Mouse (Mus musculus): Measurements from ENCODE around the gene Gm8439. TPM values are rescaled to one million over a fixed set of nuclear protein-coding genes. Genes with fewer than 3 reads are reported as not detected.
A peak's percentile ranks its signal among the peaks of the same experiment; 100 is the strongest.
"Not testable (repeated sequence)": the region's sequence is repeated elsewhere in the genome, so short reads cannot be mapped to it uniquely, and the experiment has no call there.

Gm8439 gene
- total RNA-seq (2015; ENCODE audit: low replicate concordance) (not detected in 2 replicates), total RNA-seq (2017; ENCODE audit: low replicate concordance) (not detected in 2 replicates)

DNA sequence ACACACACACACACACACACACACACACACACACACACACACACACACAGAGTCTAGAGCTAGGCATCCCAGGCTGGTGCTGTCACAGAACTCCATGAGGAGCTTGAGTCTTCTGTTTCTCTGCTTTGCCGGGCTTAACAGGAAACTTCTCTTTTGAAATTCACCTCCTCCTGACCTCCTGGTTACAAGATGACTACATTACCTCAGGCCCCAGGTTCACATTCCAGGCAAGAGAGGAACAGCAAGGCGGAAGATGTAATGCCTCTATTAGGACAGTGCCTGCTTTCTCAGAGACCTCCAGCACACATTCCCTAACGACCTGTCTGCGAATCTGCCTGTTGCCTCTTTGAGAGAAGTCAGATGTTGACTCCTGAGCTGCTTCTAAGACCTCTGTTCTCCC, at the start of gene Gm8439:
TSS of gene Gm8439 (plus strand) at position 301 of the 400 bp plus-strand sequence.
- no peak for ATAC-seq (replicated peaks; ENCODE audit: low FRiP score, poor library complexity, severe bottlenecking)

DNA sequence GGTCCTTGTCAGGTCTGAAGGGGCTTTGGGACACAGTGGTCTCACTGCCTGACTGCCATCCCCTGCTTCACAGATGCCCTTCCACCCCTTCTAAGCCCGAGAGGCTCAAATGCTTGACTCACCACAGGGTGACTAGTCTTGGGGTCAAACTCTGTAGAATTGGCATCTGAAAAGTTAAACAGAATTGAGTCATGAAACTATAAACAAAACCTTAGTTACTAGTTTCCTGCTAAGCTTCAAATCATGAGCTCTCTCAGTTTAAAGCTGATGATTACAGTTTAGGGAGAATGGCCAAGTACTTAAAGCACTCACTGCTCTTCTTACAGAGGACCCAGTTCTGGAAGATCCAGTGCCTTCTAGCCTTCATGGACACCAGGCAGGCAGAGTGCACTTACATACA, 43.6 kb upstream of the Gm8439 start:
- ATAC-seq (replicated peaks; ENCODE audit: low FRiP score, poor library complexity, severe bottlenecking), result no peak

DNA sequence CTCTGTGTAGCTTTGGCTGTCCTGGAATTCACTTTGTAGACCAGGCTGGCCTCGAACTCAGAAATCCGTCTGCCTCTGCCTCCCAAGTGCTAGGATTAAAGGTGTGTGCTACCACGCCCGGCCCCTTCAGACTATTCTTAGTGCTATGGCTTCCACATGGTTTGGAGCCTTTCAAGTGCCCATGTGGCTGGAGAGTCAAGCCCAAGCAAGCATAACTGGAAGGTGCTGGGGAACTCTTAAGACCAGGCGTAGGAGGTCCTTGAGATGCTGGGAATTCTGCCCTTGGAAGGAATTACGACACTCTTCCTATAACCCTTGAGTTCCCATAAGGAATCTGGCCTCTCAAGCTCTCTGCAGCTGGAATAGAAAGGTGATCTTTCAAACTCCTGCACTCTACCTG, 32.0 kb upstream of the Gm8439 start:
- no peak for ATAC-seq (replicated peaks; ENCODE audit: low FRiP score, poor library complexity, severe bottlenecking)

DNA sequence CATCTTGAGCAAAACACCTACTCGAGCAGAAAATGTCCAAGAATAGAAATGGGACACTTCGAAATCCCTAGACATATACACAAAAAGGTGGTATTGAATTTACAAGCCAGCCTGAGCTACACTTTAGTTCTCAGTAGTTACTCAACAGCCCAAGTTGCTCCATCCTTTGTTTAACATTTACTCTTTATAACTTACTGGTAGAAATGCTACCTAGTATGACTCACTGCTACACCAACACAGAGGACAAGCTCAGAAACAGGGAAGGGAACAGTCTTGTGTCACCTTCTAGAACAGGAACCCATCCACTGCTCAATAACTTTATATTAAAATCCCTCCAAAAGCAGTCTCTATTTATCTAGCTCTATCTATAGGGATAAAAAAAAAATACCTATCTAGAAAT, 22.8 kb upstream of the Gm8439 start:
- no peak for ATAC-seq (replicated peaks; ENCODE audit: low FRiP score, poor library complexity, severe bottlenecking)

DNA sequence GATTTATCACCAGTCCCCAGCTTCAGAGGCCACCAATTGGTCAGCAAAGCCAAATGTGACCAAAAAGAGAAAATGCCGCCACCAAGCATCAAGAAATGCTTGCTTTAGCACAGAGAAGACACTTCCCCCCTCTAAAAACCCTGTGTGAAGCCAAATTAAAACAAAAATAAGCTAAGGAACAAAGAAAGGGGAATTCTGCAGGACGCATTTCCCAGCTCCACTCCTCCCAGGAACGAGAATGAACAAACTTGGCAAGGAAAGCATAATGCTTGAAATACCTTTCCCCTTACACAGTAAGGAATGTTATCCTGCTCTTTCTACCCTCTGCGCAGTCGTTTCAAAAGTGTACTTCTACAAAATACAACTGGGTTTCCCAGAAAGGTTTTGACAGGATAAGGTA, 20.5 kb upstream of the Gm8439 start:
- no peak for ATAC-seq (replicated peaks; ENCODE audit: low FRiP score, poor library complexity, severe bottlenecking)

DNA sequence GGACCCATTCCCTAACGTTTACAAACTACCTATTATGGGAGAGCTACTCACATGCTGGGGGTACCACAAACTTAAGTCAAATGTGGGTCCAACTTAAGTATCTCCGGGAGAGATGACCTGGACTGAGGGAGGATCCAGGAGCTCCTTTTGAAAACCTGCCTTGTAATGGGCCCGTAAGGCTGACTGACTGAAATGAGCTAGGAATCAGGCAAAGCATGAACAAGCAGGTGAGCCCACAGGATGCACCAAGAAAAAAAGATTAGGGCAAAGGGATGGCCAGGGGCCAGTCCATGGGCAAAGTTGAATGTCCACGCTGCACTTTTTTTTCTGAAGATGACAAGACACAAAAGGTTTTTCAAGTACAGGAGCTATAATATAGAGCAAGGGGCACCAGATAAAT, 19.5 kb upstream of the Gm8439 start:
- peak; percentile 33; the same call in 1 of the 2 replicates for ATAC-seq (replicated peaks; ENCODE audit: low FRiP score, poor library complexity, severe bottlenecking)

DNA sequence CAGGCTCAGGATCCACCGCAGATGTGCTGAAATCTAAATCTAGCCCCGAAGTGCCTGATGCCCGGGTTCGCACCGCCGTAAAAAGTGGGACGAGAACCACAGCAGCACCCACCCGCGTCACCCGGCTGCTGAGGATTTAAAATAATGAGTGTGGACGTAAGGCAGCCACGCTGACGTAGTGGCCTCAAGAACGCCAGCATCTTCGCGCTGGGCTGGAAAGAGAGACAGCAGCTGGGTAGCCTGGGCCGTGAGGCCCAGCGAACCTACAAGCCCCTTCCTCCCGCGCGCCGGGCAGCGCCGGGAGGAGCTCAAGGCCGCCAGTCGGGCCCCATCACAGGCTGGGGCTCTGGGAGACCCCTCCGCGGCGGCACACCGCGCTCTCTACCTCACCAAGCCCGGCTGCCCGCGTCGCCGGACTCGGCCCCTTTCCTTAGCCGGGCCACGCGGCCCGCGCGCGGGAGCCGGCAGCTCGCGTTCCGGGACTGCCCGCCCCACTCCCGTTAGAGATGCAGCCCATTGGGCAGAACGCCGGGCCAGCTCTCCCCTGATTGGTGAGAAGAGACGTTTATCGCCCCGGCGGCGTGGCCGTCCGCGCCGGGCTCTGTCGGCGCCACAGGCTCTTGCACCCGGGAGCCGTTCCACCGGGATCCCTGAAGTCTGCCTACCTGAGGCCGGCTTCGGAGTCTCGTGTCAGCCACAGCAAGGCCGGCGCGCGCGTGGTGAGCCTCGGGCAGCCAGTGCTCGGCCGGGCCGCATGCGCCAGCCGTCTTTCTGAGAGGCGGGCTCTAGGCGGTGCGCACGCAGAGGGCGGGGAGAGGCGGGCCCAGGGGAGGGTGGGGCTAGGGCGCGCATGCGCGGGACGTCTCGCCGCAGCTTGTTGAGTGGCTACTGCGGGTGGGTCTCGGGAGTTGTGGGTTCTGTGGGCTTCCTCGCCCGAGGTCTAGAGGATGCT, 18.8 kb upstream of the Gm8439 start, which contains the start of gene Ctps:
TSS of gene Ctps (minus strand) at position 791 of the 952 bp plus-strand sequence.
- ATAC-seq (replicated peaks; ENCODE audit: low FRiP score, poor library complexity, severe bottlenecking), result peak; percentile 91

DNA sequence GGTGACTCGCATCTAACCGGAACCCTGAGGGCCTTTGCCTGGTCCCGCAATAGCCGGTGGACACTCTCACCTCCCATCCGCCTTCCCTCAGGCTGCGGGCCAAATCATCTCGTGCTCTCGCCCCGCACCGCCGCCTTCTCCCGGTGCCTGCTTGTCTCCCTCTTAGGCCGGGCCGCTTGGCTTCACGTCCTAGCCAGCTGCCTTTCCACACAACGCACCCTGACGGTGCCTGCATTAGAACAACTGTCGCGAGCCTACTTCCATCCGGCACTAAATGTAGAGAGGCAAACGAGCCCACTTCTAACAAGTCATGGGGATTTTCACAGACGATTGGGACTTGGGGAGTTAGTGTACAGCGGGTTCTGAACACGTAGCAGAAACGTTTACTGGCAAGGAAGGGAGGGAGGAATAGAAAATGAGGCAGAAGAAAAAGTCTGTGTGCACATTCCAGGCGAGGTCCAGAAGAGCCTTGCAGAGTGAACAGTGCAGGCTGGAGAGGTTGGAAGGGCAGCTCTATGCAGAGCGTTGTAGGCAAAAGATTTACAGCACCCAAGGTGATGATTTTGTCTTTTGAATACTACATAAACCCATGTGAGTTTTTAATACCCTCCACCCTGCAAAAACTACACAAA, 18.0 kb upstream of the Gm8439 start:
- ATAC-seq (replicated peaks; ENCODE audit: low FRiP score, poor library complexity, severe bottlenecking), result peak; percentile 78

DNA sequence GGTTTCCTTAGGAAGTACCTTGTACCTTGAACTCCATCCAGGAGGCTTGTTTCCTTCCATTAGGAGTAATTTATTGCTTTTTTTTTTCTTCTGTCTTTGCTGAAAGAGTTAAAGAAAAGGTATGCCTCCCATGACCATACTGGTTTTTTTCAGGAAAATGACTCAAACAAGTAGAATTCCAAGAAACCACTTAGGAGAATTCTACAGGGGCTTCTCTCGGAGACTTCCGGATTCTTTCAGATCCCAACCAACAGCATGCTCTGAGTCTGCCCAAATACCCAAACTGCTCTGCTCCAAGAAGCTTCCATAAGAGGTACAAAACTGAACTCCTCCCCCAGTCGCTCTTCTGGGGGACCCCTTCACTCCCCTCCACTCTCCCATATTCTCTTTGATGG, 17.5 kb upstream of the Gm8439 start:
- ATAC-seq (replicated peaks; ENCODE audit: low FRiP score, poor library complexity, severe bottlenecking), result no peak

DNA sequence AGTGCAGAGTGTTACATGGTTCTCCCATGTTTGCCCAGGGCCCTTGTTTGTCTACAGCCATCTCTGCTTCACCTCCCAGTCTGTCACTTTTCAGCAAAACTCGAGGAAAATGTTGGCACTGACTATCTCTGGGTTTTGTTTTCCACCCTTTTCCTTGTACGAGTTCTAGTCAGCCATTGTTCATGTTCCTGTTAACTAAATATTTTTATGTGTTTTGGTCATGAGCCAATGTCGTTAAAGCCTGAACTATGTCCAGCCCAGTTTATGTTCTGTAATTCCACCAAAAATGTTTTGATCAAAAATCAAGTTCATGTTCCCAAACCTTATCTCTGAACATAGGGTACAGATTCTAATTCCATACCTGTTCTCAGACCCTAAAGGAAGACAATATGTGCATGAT, 16.9 kb upstream of the Gm8439 start:
- no peak for ATAC-seq (replicated peaks; ENCODE audit: low FRiP score, poor library complexity, severe bottlenecking)

DNA sequence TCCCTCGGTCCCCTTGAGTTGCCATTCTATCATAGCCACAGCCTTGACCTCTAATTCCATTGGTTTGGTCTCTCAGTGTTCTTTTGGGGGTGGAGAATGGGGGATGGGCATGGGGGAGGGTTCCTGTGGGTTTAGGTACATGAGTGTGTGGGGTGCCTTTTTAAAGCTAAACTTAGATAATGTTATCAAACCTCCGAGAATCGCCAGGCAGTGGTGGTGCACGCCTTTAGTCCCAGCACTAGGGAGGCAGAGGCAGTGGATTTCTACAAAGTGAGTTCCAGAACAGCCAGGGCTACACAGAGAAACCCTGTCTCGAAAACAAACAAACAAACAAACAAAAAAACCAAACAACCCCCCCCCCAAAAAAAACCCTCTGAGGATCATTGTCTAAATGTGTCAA, 7.7 kb upstream of the Gm8439 start:
- no peak for ATAC-seq (replicated peaks; ENCODE audit: low FRiP score, poor library complexity, severe bottlenecking)

DNA sequence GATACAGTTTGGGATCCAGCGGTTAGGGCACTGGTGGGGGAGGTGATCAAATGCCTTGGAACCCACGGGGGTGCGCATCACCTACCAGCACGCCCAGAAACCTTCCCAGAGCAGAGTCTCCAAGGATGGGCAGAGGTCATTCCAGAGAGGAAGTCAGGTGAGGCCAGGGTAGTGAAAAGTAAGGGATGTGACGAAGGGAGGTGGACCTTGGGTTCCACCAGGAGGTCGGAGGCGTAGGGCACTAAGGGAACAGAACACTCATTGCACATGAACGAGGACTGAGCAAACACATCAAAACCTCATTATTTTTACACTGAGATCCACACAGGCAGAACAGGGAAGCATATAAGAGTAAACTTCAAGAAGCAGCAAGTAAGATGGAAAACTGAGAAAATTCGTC, 6.8 kb upstream of the Gm8439 start:
- ATAC-seq (replicated peaks; ENCODE audit: low FRiP score, poor library complexity, severe bottlenecking), result no peak

DNA sequence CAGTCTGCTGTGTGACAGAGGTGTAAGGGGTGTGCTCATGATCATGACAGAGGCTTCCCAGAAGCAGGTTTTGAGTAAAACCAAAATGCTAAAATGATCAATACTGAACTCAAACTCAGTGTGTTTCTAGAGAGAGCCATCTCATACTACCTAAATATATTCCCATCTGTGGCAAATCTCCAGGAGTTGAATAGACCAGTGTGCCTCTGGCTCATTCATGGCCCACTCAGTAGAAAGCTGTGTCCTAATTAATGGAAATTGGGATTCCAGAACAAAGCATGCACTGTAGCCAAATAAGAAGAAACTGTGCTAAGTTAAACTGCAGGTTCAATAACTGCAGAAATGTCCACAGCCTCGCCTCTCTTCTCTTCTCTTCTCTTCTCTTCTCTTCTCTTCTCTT, 1.6 kb upstream of the Gm8439 start:
- ATAC-seq (replicated peaks; ENCODE audit: low FRiP score, poor library complexity, severe bottlenecking), result no peak

DNA sequence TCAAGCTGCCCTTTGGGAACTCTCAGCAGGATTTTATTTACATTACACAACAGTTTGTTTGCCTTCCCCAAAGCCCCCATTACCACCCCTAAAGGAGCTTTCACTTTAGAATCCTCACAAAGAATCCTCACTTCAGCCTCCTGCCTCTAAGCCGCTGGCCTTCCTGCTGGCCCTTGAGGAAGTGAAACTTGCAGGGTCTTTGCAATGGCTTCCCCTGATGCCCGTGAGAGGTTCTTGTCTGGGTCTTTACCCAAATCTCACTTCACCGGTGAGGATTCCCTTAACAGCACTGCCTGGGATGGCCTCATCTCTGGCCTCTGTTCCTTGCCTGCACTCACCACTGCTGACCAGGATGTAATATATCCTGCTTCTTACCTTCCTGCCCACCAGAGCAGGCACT, 525 bp downstream of the Gm8439 start:
- ATAC-seq (replicated peaks; ENCODE audit: low FRiP score, poor library complexity, severe bottlenecking), result no peak

DNA sequence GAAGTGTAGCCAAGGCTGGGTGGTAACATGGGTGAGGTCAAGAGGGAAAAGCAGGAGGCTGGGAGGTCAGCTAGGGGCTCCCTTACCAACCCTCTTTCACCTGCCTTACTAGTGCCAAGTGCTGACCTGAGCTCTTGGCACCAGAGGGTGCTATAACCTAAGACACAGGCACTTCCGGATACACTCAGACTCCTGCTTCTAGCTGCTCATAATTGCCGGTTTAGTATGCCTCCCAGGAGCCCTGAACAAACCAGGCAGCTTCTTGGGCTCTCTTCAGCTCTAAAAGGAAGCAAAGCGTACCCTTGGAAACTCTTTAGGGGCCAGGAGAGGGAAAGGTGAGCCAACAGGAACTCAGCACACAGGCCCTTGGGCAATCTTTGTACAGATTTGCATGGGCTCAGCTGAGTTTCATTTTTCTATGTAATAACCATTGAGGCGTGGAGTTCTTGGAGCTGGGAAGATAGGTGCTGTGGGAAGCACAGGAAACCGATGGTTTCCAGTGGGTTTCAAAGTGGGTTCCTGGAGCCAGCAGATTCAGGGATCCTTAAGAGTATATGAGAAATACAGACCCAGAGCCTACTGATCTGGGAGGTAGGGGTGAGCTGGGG, 1.4 kb downstream of the Gm8439 start:
- peak; percentile 79 for ATAC-seq (replicated peaks; ENCODE audit: low FRiP score, poor library complexity, severe bottlenecking)

DNA sequence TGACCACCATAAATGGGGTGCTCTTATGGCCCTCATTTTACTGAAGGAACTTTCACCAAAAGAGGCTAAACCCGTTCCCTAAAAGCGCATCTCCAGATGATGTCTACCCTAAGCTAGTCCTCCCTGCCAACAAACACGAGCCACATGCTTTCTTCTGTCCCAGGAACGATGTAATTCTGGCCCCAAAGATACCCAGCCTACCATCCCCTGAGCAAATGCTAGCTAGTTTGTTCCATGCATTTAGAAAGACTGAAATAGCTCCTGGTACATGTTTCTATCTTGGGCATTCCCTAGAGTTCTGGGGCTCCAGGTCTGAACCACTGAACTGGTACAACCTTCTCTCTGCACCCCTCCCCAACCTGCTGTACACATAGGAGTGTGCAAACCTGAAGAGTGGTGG, 2.4 kb downstream of the Gm8439 start:
- ATAC-seq (replicated peaks; ENCODE audit: low FRiP score, poor library complexity, severe bottlenecking), result no peak

DNA sequence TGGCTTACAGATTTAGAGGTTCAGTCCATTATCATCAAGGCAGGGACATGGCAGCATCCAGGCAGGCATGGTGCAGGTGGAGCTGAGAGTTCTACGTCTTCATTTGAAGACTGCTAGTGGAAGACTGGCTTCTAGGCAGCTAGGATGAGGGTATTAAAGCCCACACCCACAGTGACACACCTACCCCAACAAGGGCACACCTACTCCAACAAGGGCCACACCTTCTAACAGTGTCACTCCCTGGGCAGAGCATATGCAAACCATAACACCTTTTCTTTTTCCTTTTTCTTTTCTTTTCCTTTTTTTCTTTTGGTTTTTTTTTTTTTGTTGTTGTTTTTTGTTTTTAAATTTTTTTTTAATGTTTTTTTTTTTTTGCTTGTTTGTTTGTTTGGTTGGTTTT, 7.7 kb downstream of the Gm8439 start:
- ATAC-seq (replicated peaks; ENCODE audit: low FRiP score, poor library complexity, severe bottlenecking), result not testable (repeated sequence)

DNA sequence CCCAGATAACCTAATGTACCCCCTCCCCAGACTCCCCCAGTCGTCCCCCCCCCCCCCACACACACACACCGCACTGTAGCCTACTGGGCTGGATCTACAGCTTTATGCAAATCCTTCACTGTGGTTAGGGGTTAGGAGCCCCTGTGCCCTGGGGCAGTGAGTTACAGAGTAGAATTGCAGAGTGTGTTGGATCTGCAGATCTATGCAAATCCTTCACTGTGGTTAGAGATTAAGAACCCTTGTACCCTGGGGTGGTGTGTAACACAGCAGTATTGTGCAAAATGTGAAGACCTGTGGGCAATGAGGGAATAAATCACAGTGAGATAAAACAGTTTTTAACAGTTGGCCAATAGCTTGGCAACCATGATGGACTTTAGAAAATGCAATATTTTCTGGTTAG, 10.4 kb downstream of the Gm8439 start:
- ATAC-seq (replicated peaks; ENCODE audit: low FRiP score, poor library complexity, severe bottlenecking), result no peak

DNA sequence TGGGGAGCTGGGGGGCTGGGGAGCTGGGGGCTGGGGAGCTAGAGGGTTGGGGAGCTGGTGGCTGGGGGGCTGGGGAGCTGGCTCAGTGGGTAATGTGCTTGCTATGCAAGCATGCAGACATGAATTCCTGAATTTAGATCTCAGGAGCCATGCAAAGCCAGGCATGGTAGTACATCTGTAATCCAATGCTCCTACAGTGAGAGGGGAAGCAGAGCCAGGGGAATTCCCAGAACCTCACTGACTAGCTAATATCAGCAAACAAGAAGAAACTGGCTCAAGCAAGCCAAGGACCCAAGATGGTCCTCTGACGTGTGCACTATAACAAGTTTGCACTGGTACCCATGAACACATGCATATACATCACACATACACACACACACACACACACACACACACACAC, 13.2 kb downstream of the Gm8439 start:
- no peak for ATAC-seq (replicated peaks; ENCODE audit: low FRiP score, poor library complexity, severe bottlenecking)

DNA sequence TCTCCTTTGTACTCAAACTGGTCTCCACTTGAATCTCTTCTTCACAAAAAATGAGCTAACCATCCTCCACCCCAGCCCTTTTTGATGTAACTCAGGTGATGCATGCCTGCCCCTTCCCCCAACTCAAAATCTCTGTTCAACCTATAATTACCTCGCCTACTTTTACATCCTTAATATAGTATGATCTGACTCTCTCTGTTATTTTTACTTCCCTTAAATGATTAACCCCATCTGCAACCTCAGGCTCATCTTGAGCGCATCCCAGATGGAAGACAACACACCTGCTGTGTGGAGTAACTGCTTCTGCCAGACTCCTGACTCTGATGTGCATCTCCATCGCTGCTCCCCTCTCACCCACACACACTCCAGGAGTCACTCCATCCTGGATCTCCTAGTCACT, 14.1 kb downstream of the Gm8439 start:
- no peak for ATAC-seq (replicated peaks; ENCODE audit: low FRiP score, poor library complexity, severe bottlenecking)

DNA sequence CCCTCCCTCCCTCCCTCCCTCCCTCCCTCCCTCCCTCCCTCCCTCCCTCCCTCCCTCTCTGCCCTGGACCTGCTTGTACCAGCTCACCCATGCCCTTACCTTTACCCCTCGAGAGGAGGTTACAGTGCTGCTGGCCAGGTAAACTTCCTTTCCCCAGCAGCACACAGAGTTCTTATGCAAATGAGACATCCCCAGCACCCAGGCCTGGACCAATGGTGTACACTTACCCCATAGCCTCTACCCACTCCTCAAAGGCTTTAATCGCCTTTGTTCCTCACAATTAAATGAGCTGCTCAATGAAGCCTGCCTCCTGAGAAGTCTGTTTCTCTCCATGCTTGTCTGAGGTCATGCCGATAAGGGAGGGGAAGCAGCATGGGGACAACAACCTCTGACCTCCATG, 18.4 kb downstream of the Gm8439 start:
- ATAC-seq (replicated peaks; ENCODE audit: low FRiP score, poor library complexity, severe bottlenecking), result no peak
